Mouse (Mus musculus): ENCODE results near the gene Fkbp6. TPM values are rescaled to one million over a fixed set of nuclear protein-coding genes. Genes with fewer than 3 reads are reported as not detected.

Gene Fkbp6
- polyA plus RNA-seq, 1 experiment from 2014 or later, result not detected

DNA sequence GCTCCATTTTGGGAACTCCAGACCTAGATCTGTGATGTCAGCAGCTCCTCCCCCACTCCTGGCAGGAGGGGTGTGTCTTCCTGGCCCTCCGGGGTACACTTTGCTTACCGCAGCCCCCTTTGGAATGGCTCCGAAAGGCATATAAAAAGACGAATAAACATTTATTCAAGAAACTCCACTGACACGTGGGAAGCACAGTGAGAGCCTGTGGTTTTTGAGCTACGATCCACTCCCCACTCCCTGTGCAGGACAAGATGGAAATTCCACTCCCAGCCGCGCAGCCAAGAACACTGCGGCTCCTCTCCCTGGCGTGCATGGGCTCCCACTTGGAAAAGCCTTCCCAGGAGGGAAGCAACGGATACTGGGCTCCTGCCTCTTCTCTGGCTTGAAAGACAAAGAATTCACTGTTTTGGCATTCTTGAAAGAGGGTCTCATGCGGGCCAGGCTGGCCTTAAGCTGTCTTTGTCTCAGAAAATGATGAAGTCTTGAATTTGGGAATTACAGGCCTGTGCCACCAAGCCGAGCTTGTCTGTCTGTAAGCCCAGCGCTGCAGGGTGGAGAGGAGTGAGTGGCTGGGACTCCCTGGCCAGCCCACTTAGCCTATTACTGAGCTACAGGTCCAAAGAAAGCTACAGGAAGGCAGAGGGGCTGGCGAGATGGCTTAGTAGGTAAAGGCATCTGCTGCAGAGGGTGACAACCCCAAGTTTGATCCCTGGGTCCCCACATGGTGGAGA lies 75.0 kb downstream of the Fkbp6 start:
- Histone ChIP-seq H3K27me3 (replicated peaks; ENCODE audit: insufficient read depth, low read length) (peaks cover 4% of the 10 kb centered on the region; the same call in 1 of the 2 replicates), H3K9ac (replicated peaks; ENCODE audit: low read depth) (no peak overlapping the region), H3K4me1 (ENCODE audit: insufficient read depth, low read depth, low read length) (no peaks in the 10 kb centered on the region; the same call in 1 of the 2 replicates), H3K4me2 (replicated peaks; ENCODE audit: low read depth, low read length) (peak overlapping the region; percentile 31), H3K4me3 (ENCODE audit: low read depth, low read length) (no peak overlapping the region), H3K36me3 (ENCODE audit: insufficient read depth, low read length) (no peaks in the 10 kb centered on the region), H3K27ac (ENCODE audit: low read length) (no peak overlapping the region), H3K9me3 (ENCODE audit: low read length) (no peaks in the 10 kb centered on the region)
- no peak for TF ChIP-seq CTCF (IDR thresholded peaks at IDR 0.05)
- TF ChIP-seq EP300 (IDR thresholded peaks at IDR 0.05), result no peak
- 23% methylated on average over 15 of the region's 15 CpGs for WGBS
- DNase-seq (ENCODE audit: low spot score), result no peak
- ATAC-seq, result no peak

DNA sequence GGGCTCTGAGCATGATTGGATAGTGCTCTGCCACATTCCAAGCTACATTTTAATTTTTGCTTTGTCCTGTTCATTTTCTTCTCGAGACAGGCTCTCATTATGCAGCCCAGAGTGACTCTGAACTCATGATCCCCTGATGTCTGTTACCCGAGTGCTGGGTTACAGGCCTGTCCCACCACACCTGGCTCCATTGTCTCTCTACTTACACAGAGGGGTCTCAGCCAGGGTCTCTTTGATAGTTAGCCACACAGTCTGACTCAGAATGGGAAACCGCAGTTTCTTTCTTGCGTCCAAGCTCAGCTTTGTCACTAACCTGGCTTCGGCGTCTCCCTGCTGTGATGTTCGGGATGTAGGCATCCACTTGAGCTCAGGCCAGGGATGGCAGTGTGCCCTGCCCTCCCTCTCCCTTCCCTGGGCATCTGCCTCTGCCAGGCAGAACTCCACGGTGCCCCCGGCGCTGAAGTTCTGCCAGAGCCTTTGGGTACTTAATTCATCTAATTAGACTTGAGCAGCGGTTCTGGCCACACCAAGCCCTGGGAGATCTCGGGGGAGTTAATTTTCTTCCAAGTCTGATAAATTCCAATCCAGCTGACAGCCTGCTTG lies 78.2 kb downstream of the Fkbp6 start:
- no peak for TF ChIP-seq CTCF (IDR thresholded peaks at IDR 0.05)
- TF ChIP-seq EP300 (IDR thresholded peaks at IDR 0.05), result no peak
- H3K36me3 ChIP-seq (ENCODE audit: insufficient read depth, low read length), result no peaks in the 10 kb centered on the region
- DNase-seq (ENCODE audit: low spot score), result no peak
- ATAC-seq, result no peak
- no peak overlapping the region for H3K4me3 ChIP-seq (ENCODE audit: low read depth, low read length)
- WGBS, result 77% methylated on average over 12 of the region's 12 CpGs
- H3K9ac ChIP-seq (replicated peaks; ENCODE audit: low read depth), result no peak overlapping the region
- H3K27me3 ChIP-seq (replicated peaks; ENCODE audit: insufficient read depth, low read length), result peaks cover 4% of the 10 kb centered on the region; the same call in 1 of the 2 replicates
- no peak overlapping the region for H3K4me2 ChIP-seq (replicated peaks; ENCODE audit: low read depth, low read length)
- H3K4me1 ChIP-seq (ENCODE audit: insufficient read depth, low read depth, low read length), result no peaks in the 10 kb centered on the region; the same call in 1 of the 2 replicates
- no peak overlapping the region for H3K27ac ChIP-seq (ENCODE audit: low read length)
- H3K9me3 ChIP-seq (ENCODE audit: low read length), result no peaks in the 10 kb centered on the region

DNA sequence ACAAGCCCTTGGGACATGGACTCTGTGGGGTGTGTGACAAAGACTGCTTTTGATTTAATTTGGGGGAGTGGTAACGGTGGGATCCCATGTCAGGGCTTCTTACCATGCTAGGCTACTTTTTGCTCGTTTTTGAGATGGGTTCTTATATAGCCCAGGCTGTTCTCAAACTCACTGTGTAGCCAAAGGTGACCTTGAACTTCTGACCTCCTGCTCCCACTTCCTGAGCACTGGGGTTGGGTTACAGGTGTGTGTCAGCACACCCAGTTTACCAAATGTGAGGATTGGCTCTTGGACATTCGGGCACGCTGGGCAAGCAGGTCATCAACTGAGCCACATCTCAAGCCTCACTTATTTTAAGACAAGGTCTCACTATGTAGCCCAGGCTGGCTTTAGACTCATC lies 79.5 kb downstream of the Fkbp6 start:
- WGBS, result 71% methylated on average over 4 of the region's 4 CpGs
- no peak overlapping the region for H3K4me2 ChIP-seq (replicated peaks; ENCODE audit: low read depth, low read length)
- no peaks in the 10 kb centered on the region for H3K36me3 ChIP-seq (ENCODE audit: insufficient read depth, low read length)
- DNase-seq (ENCODE audit: low spot score) (no peak), ATAC-seq (no peak)
- H3K27me3 ChIP-seq (replicated peaks; ENCODE audit: insufficient read depth, low read length), result no peaks in the 10 kb centered on the region
- no peaks in the 10 kb centered on the region for H3K9me3 ChIP-seq (ENCODE audit: low read length)
- H3K27ac ChIP-seq (ENCODE audit: low read length), result no peak overlapping the region
- no peak overlapping the region for H3K9ac ChIP-seq (replicated peaks; ENCODE audit: low read depth)
- no peaks in the 10 kb centered on the region; the same call in 1 of the 2 replicates for H3K4me1 ChIP-seq (ENCODE audit: insufficient read depth, low read depth, low read length)
- H3K4me3 ChIP-seq (ENCODE audit: low read depth, low read length), result no peak overlapping the region
- TF ChIP-seq CTCF (IDR thresholded peaks at IDR 0.05), result no peak
- TF ChIP-seq EP300 (IDR thresholded peaks at IDR 0.05), result no peak

DNA sequence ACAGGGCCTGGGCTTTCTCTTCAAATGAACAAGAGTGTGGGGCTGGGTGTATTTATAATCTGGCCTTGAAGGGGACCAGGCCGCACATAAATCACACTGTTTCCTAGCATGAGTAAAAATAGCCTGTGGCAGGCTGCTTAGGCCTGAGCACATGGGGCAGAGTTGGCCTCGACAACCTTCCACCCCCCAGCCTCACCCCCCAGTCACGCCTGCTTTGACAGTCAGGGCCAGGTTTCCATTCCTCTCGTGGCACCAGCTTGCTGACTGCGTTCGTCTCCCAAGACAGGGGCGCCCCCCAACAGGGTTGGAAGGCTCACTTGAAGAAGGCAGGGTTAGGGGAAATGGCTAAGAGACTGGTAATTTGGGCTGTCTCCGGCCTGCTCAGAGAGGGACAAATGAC lies 80.4 kb downstream of the Fkbp6 start:
- no peak for DNase-seq (ENCODE audit: low spot score)
- Histone ChIP-seq H3K4me2 (replicated peaks; ENCODE audit: low read depth, low read length) (no peak overlapping the region), H3K27ac (ENCODE audit: low read length) (no peak overlapping the region), H3K4me3 (ENCODE audit: low read depth, low read length) (no peak overlapping the region), H3K27me3 (replicated peaks; ENCODE audit: insufficient read depth, low read length) (no peaks in the 10 kb centered on the region), H3K9ac (replicated peaks; ENCODE audit: low read depth) (no peak overlapping the region), H3K9me3 (ENCODE audit: low read length) (no peaks in the 10 kb centered on the region), H3K4me1 (ENCODE audit: insufficient read depth, low read depth, low read length) (no peaks in the 10 kb centered on the region; the same call in 1 of the 2 replicates), H3K36me3 (ENCODE audit: insufficient read depth, low read length) (no peaks in the 10 kb centered on the region)
- no peak for ATAC-seq
- WGBS, result 66% methylated on average over 8 of the region's 8 CpGs
- TF ChIP-seq EP300 (IDR thresholded peaks at IDR 0.05) (no peak), CTCF (IDR thresholded peaks at IDR 0.05) (no peak)

DNA sequence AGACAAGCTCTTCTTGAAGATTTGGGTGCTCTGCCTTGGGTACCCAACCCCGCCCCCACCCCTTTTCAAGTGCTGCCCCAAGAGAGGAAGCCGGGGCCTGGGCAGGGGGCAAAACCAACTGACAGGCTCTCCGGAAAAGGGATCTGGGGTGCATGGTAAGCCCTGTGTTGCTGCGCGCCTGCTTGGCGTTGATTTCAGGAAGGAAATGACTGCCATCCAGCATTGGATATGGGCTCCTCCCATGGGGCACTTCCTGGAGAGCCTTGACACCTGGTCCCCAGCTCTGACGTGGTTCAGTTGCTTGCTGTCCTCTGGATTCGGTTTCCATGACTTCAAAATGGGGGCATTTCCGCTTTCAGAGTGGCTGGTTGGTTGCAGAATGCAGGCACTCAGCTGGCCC lies 85.3 kb downstream of the Fkbp6 start:
- no peaks in the 10 kb centered on the region for H3K27me3 ChIP-seq (replicated peaks; ENCODE audit: insufficient read depth, low read length)
- peak; percentile 82 for TF ChIP-seq EP300 (IDR thresholded peaks at IDR 0.05)
- TF ChIP-seq CTCF (IDR thresholded peaks at IDR 0.05), result no peak
- no peaks in the 10 kb centered on the region for H3K36me3 ChIP-seq (ENCODE audit: insufficient read depth, low read length)
- peak overlapping the region; percentile 44 for H3K4me2 ChIP-seq (replicated peaks; ENCODE audit: low read depth, low read length)
- no peaks in the 10 kb centered on the region for H3K9me3 ChIP-seq (ENCODE audit: low read length)
- 0 out of 2 replicates have a peak overlapping the region, but pooled peaks have one; percentile 2 for H3K4me3 ChIP-seq (ENCODE audit: low read depth, low read length)
- H3K9ac ChIP-seq (replicated peaks; ENCODE audit: low read depth), result 0 out of 2 replicates have a peak overlapping the region, but pooled peaks have one; percentile 36
- peak; percentile 89 for ATAC-seq
- H3K4me1 ChIP-seq (ENCODE audit: insufficient read depth, low read depth, low read length), result peaks cover 4% of the 10 kb centered on the region; the same call in 1 of the 2 replicates
- DNase-seq (ENCODE audit: low spot score), result peak; percentile 70
- WGBS, result 23% methylated on average over 9 of the region's 9 CpGs
- H3K27ac ChIP-seq (ENCODE audit: low read length), result peak overlapping the region; percentile 68

DNA sequence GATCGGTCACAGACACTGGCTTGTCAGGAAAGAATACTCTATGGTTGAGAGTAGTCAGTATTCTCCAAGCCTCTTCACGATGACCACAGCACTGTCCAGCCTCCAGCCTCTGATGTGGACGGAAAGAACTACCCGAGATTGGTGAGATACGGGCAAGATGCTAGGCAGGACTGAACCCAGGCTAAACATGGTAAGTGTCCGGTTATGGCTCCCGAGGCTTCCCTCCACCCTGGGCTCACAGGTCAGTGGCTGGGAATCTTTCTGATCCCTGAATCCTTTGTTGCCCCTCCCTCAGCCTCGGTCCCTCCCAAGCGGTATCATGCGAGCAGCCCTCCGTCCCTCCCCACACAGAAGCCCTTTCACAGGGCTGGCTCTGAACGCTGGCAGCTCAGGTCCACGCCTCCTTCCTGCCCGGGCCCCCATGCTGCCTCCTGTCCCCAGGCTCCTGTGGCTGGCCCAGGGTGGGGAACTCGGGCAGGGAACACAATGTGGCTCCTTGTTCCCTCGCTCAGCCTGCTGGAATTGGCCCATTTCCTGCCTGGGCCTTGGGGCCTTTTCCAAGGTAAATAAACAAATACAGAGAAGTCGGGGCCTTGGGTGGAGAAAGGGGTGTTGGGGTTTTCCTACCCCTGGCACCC lies 85.9 kb downstream of the Fkbp6 start:
- peak overlapping the region; percentile 68 for H3K27ac ChIP-seq (ENCODE audit: low read length)
- peak; percentile 55 for DNase-seq (ENCODE audit: low spot score)
- ATAC-seq, result peak; percentile 92
- H3K4me1 ChIP-seq (ENCODE audit: insufficient read depth, low read depth, low read length), result peaks cover 4% of the 10 kb centered on the region; the same call in 1 of the 2 replicates
- WGBS, result 10% methylated on average over 17 of the region's 17 CpGs
- TF ChIP-seq EP300 (IDR thresholded peaks at IDR 0.05) (no peak), CTCF (IDR thresholded peaks at IDR 0.05) (no peak)
- H3K4me2 ChIP-seq (replicated peaks; ENCODE audit: low read depth, low read length), result peak overlapping the region; percentile 44
- no peaks in the 10 kb centered on the region for H3K27me3 ChIP-seq (replicated peaks; ENCODE audit: insufficient read depth, low read length)
- H3K4me3 ChIP-seq (ENCODE audit: low read depth, low read length), result 0 out of 2 replicates have a peak overlapping the region, but pooled peaks have one; percentile 2
- 0 out of 2 replicates have a peak overlapping the region, but pooled peaks have one; percentile 36 for H3K9ac ChIP-seq (replicated peaks; ENCODE audit: low read depth)
- H3K9me3 ChIP-seq (ENCODE audit: low read length), result no peaks in the 10 kb centered on the region
- H3K36me3 ChIP-seq (ENCODE audit: insufficient read depth, low read length), result no peaks in the 10 kb centered on the region
